In genomic region chr4:135567042-135567441, GRCm38 (mm10) we compare ENCODE assay signal across 12 mouse cellular contexts. TPM values are rescaled to one million over a fixed set of nuclear protein-coding genes. Genes with fewer than 3 reads are reported as not detected.
DNase-seq lines count a peak whose midpoint lies in the region; ATAC-seq and TF ChIP-seq lines count a peak whose summit lies in the region.
"Had no signal": no experiment of that assay in that cellular context is flagged by ENCODE, and none has a peak within 500 bp of the region (broad histone marks: within the 10 kb centered on the region; RNA-seq: fewer than 3 reads in every experiment).

No protein-coding gene starts in this region.

- 0 out of 2 replicates have a peak overlapping the region, but pooled peaks have one; percentile 8 for H3K27ac ChIP-seq in liver, postnatal 0 days (ENCODE audit: low read depth)
- no peak overlapping the region for H3K27ac ChIP-seq in liver, embryonic 11.5 days (ENCODE audit: low read depth, low read length)
- peak overlapping the region; percentile 78 for H3K27ac ChIP-seq in heart, adult 2 months
- H3K27ac ChIP-seq in limb, embryonic 15.5 days, result peak overlapping the region; percentile 33; the same call in 1 of the 2 replicates
- H3K27ac ChIP-seq: forebrain, embryonic 15.5 days; liver, embryonic 15.5 days; midbrain, embryonic 10.5 days had no signal

- TF ChIP-seq CTCF in liver, postnatal 0 days (IDR thresholded peaks at IDR 0.05; ENCODE audit: low read depth), result no peak
- TF ChIP-seq CTCF in heart, adult 2 months (IDR thresholded peaks at IDR 0.05), result no peak

- ATAC-seq in liver, postnatal 0 days, result no peak
- no peak for ATAC-seq in liver, embryonic 11.5 days (replicated peaks; ENCODE audit: low FRiP score)
- ATAC-seq in limb, embryonic 15.5 days (ENCODE audit: insufficient number of reproducible peaks, low FRiP score, low TSS enrichment, low read depth), result no peak
- ATAC-seq: forebrain, embryonic 15.5 days; Patski had no signal

- no peak overlapping the region for H3K4me2 ChIP-seq in liver, postnatal 0 days (ENCODE audit: low read depth, low read length)
- H3K4me2 ChIP-seq in liver, embryonic 11.5 days, result no peak overlapping the region
- no peak overlapping the region for H3K4me2 ChIP-seq in limb, embryonic 15.5 days
- H3K4me2 ChIP-seq: forebrain, embryonic 15.5 days; liver, embryonic 15.5 days had no signal

- intact Hi-C loops in heart, adult 2 months (cut with DNase I), result no loop called here

- H3K4me3 ChIP-seq in liver, postnatal 0 days (ENCODE audit: low read depth, low read length), result no peak overlapping the region
- no peak overlapping the region for H3K4me3 ChIP-seq in liver, embryonic 11.5 days (ENCODE audit: low read depth, low read length)
- H3K4me3 ChIP-seq in heart, adult 2 months, result no peak overlapping the region
- H3K4me3 ChIP-seq in limb, embryonic 15.5 days, result no peak overlapping the region
- H3K4me3 ChIP-seq: forebrain, embryonic 15.5 days; liver, embryonic 15.5 days; midbrain, embryonic 10.5 days had no signal

- no peaks in the 10 kb centered on the region for H3K79me2 ChIP-seq in heart, adult 2 months (replicated peaks; ENCODE audit: control insufficient read depth, insufficient read depth, low read length)

- no peak for TF ChIP-seq EP300 in liver, postnatal 0 days (IDR thresholded peaks at IDR 0.05; ENCODE audit: low read depth)
- TF ChIP-seq EP300 in heart, adult 2 months (IDR thresholded peaks at IDR 0.05; ENCODE audit: insufficient read depth, low read depth, low read length), result no peak

- 32% methylated on average over 11 of the region's 11 CpGs for WGBS in liver, postnatal 0 days (ENCODE audit: insufficient replicate concordance)
- WGBS in liver, embryonic 11.5 days, result 32% methylated on average over 11 of the region's 11 CpGs
- 27% methylated on average over 11 of the region's 11 CpGs for WGBS in heart, adult 2 months
- WGBS in limb, embryonic 15.5 days, result 33% methylated on average over 11 of the region's 11 CpGs

- H3K4me1 ChIP-seq in liver, postnatal 0 days (ENCODE audit: insufficient read depth), result peaks cover 14% of the 10 kb centered on the region
- peaks cover 24% of the 10 kb centered on the region for H3K4me1 ChIP-seq in liver, embryonic 11.5 days (replicated peaks; ENCODE audit: control insufficient read depth, insufficient read depth, low read length)
- peaks cover 5% of the 10 kb centered on the region; the same call in 1 of the 2 replicates for H3K4me1 ChIP-seq in heart, adult 2 months (ENCODE audit: control insufficient read depth, insufficient read depth, low read length)
- H3K4me1 ChIP-seq in limb, embryonic 15.5 days, result peaks cover 60% of the 10 kb centered on the region

- H3K9ac ChIP-seq in liver, postnatal 0 days (replicated peaks), result no peak overlapping the region
- no peak overlapping the region for H3K9ac ChIP-seq in liver, embryonic 11.5 days (ENCODE audit: low read depth, low read length)
- no peak overlapping the region for H3K9ac ChIP-seq in heart, adult 2 months (ENCODE audit: low read depth, low read length)
- H3K9ac ChIP-seq in limb, embryonic 15.5 days, result no peak overlapping the region
- H3K9ac ChIP-seq: forebrain, embryonic 15.5 days; liver, embryonic 15.5 days had no signal

- no peaks in the 10 kb centered on the region for H3K9me3 ChIP-seq in liver, postnatal 0 days (ENCODE audit: low read length)
- H3K9me3 ChIP-seq in liver, embryonic 11.5 days (ENCODE audit: control insufficient read depth, low read length), result no peaks in the 10 kb centered on the region
- no peaks in the 10 kb centered on the region for H3K9me3 ChIP-seq in limb, embryonic 15.5 days
- H3K9me3 ChIP-seq: forebrain, embryonic 15.5 days; liver, embryonic 15.5 days; midbrain, embryonic 10.5 days had no signal

- H3K27me3 ChIP-seq in liver, postnatal 0 days (ENCODE audit: insufficient read depth, low read length), result peaks cover 43% of the 10 kb centered on the region
- H3K27me3 ChIP-seq in liver, embryonic 11.5 days (replicated peaks; ENCODE audit: control insufficient read depth, insufficient read depth, low read length), result peaks cover 59% of the 10 kb centered on the region
- peaks cover 1% of the 10 kb centered on the region; the same call in 1 of the 2 replicates for H3K27me3 ChIP-seq in heart, adult 2 months (ENCODE audit: control insufficient read depth, insufficient read depth, low read length)
- peaks cover 38% of the 10 kb centered on the region for H3K27me3 ChIP-seq in limb, embryonic 15.5 days
- H3K27me3 ChIP-seq: Patski had no signal

- no peak for TF ChIP-seq POLR2A in heart, adult 2 months (IDR thresholded peaks at IDR 0.05; ENCODE audit: insufficient read depth, low read depth, low read length)

- no peaks in the 10 kb centered on the region for H3K36me3 ChIP-seq in liver, postnatal 0 days (replicated peaks; ENCODE audit: insufficient read depth, low read length)
- no peaks in the 10 kb centered on the region for H3K36me3 ChIP-seq in liver, embryonic 11.5 days (ENCODE audit: control insufficient read depth, insufficient read depth, low read length)
- H3K36me3 ChIP-seq in heart, adult 2 months (ENCODE audit: control insufficient read depth, insufficient read depth, low read length), result no peaks in the 10 kb centered on the region
- no peaks in the 10 kb centered on the region for H3K36me3 ChIP-seq in limb, embryonic 15.5 days
- H3K36me3 ChIP-seq: forebrain, embryonic 15.5 days; liver, embryonic 15.5 days; midbrain, embryonic 10.5 days had no signal

- DNase-seq in liver, postnatal 0 days, result no peak
- DNase-seq in liver, embryonic 11.5 days (ENCODE audit: low spot score), result no peak
- peak; percentile 26 for DNase-seq in NIH3T3 (ENCODE audit: low read depth)
- DNase-seq in heart, adult 2 months, result peak; percentile 49 to 50
- no peak for DNase-seq in spleen, adult 18-20 months
- no peak for DNase-seq in cerebellum, adult 11-12 months
- DNase-seq: layer of hippocampus, adult 9-11 months had no signal

RNA-seq across cellular contexts. Expression of gene Grhl3, which starts 6.4 kb away (rescaled TPM):
- 0.21 and 0.46 TPM in 2 replicates for polyA plus RNA-seq in liver, postnatal 0 days (2015; fragmentation: Nextera tagmentation; extraction: Ambion mirVana)
- polyA plus RNA-seq in liver, embryonic 11.5 days (2014; fragmentation: Nextera tagmentation; extraction: Ambion mirVana), result 2.7 and 3.7 TPM in 2 replicates
- total RNA-seq in heart, adult 2 months (2021), result under 1 TPM; 0.08 to 0.14 TPM
- 0.04 TPM in 1 of 2 replicates, not detected in the other for polyA plus RNA-seq in heart, adult 2 months (2012; rRNA removed)
- 56.8 and 59.4 TPM in 2 replicates for polyA plus RNA-seq in limb, embryonic 15.5 days (2015; fragmentation: Nextera tagmentation; extraction: Ambion mirVana)
- polyA plus RNA-seq: Patski had no signal

Comparison
In these comparisons a context has a peak if more than half of its experiments do, and no peak if none do; other contexts are left out.
1. DNase-seq: peak in NIH3T3 (single experiment) and heart, adult 2 months (2 of 2); none in liver, postnatal 0 days (single experiment), liver, embryonic 11.5 days (single experiment), spleen, adult 18-20 months (0 of 2) and cerebellum, adult 11-12 months (single experiment).
2. RNA of gene Grhl3, which starts 6.4 kb away (polyA plus RNA-seq): 56.8 to 59.4 TPM in limb, embryonic 15.5 days; 2.7 to 3.7 TPM in liver, embryonic 11.5 days, 0.21 to 0.46 TPM in liver, postnatal 0 days and 0.04 TPM in heart, adult 2 months; every median in the first group is over 10 times any median in the second.